9 mouse cellular contexts compared by ENCODE assay signal in genomic region chr2:116055686-116056620, GRCm38 (mm10). TPM values are rescaled to one million over a fixed set of nuclear protein-coding genes. Genes with fewer than 3 reads are reported as not detected.
DNase-seq lines count a peak whose midpoint lies in the region; ATAC-seq and TF ChIP-seq lines count a peak whose summit lies in the region.
"Had no signal": no experiment of that assay in that cellular context is flagged by ENCODE, and none has a peak within 500 bp of the region (broad histone marks: within the 10 kb centered on the region; RNA-seq: fewer than 3 reads in every experiment).

No protein-coding gene starts in this region.

- H3K27ac ChIP-seq in heart, embryonic 10.5 days, result no peak overlapping the region
- peak overlapping the region; percentile 41; the same call in 1 of the 2 replicates for H3K27ac ChIP-seq in cortical plate, adult 2 months (ENCODE audit: insufficient read depth, low read length)
- peak overlapping the region; percentile 2; the same call in 1 of the 2 replicates for H3K27ac ChIP-seq in heart, postnatal 0 days (ENCODE audit: low read depth)
- H3K27ac ChIP-seq in midbrain, embryonic 13.5 days, result peak overlapping the region; percentile 65

- TF ChIP-seq POLR2A in cortical plate, adult 2 months (IDR thresholded peaks at IDR 0.05; ENCODE audit: extremely low read depth, insufficient read depth, low read length), result no peak

- peaks cover 35% of the 10 kb centered on the region; the same call in 1 of the 2 replicates for H3K36me3 ChIP-seq in heart, embryonic 10.5 days
- peaks cover 16% of the 10 kb centered on the region for H3K36me3 ChIP-seq in heart, postnatal 0 days (replicated peaks; ENCODE audit: control insufficient read depth, insufficient read depth, low read length)
- no peaks in the 10 kb centered on the region for H3K36me3 ChIP-seq in midbrain, embryonic 13.5 days

- peak overlapping the region; percentile 47 for H3K4me2 ChIP-seq in heart, postnatal 0 days (ENCODE audit: low read depth, low read length)
- H3K4me2 ChIP-seq in midbrain, embryonic 13.5 days (replicated peaks), result peak overlapping the region; percentile 71

- ATAC-seq in heart, postnatal 0 days (ENCODE audit: insufficient read depth, low read depth), result no peak; the same call in 1 of the 2 replicates
- ATAC-seq in midbrain, embryonic 13.5 days, result peak; percentile 72

- H3K9ac ChIP-seq in heart, postnatal 0 days (replicated peaks; ENCODE audit: low read depth, low read length), result no peak overlapping the region
- peak overlapping the region; percentile 95 for H3K9ac ChIP-seq in midbrain, embryonic 13.5 days (replicated peaks)

- intact Hi-C loops in heart, postnatal 10 days (cut with DNase I), result no loop called here
- intact Hi-C loops in left cerebral cortex, postnatal 10 days (cut with DNase I), result no loop called here

- H3K4me3 ChIP-seq in heart, embryonic 10.5 days, result peak overlapping the region; percentile 4; the same call in 1 of the 2 replicates
- peak overlapping the region; percentile 2; the same call in 1 of the 2 replicates for H3K4me3 ChIP-seq in cortical plate, adult 2 months (ENCODE audit: insufficient read depth, low read length)
- peak overlapping the region; percentile 22; the same call in 1 of the 2 replicates for H3K4me3 ChIP-seq in heart, postnatal 0 days (ENCODE audit: low read depth, low read length)
- H3K4me3 ChIP-seq in midbrain, embryonic 13.5 days (replicated peaks), result peak overlapping the region; percentile 71

- no peaks in the 10 kb centered on the region for H3K27me3 ChIP-seq in heart, embryonic 10.5 days (ENCODE audit: insufficient read depth, poor library complexity, severe bottlenecking)
- H3K27me3 ChIP-seq in heart, postnatal 0 days (ENCODE audit: control insufficient read depth, insufficient read depth, low read length), result no peaks in the 10 kb centered on the region
- peaks cover 35% of the 10 kb centered on the region for H3K27me3 ChIP-seq in midbrain, embryonic 13.5 days

- TF ChIP-seq CTCF in cortical plate, adult 2 months (IDR thresholded peaks at IDR 0.05; ENCODE audit: extremely low read depth, insufficient read depth, low read length), result no peak
- TF ChIP-seq CTCF in heart, postnatal 0 days (IDR thresholded peaks at IDR 0.05; ENCODE audit: low read depth), result no peak

- TF ChIP-seq EP300 in heart, postnatal 0 days (IDR thresholded peaks at IDR 0.05; ENCODE audit: low read depth), result no peak

- 63% methylated on average over 13 of the region's 13 CpGs for WGBS in heart, embryonic 10.5 days
- WGBS in heart, postnatal 0 days, result 44% methylated on average over 13 of the region's 13 CpGs
- WGBS in midbrain, embryonic 13.5 days, result 40% methylated on average over 13 of the region's 13 CpGs

- H3K9me3 ChIP-seq in heart, embryonic 10.5 days, result no peaks in the 10 kb centered on the region
- no peaks in the 10 kb centered on the region for H3K9me3 ChIP-seq in heart, postnatal 0 days (replicated peaks; ENCODE audit: control insufficient read depth, low read length)
- no peaks in the 10 kb centered on the region for H3K9me3 ChIP-seq in midbrain, embryonic 13.5 days

- H3K4me1 ChIP-seq in heart, embryonic 10.5 days, result peaks cover 74% of the 10 kb centered on the region
- no peaks in the 10 kb centered on the region; the same call in 1 of the 2 replicates for H3K4me1 ChIP-seq in cortical plate, adult 2 months (ENCODE audit: control insufficient read depth, insufficient read depth, low read length)
- H3K4me1 ChIP-seq in heart, postnatal 0 days (ENCODE audit: control insufficient read depth, insufficient read depth), result peaks cover 49% of the 10 kb centered on the region
- H3K4me1 ChIP-seq in midbrain, embryonic 13.5 days (replicated peaks), result peaks cover 67% of the 10 kb centered on the region

- DNase-seq in heart, embryonic 10.5 days (ENCODE audit: low spot score), result no peak
- no peak for DNase-seq in heart, postnatal 10 days
- DNase-seq in heart, postnatal 0 days (ENCODE audit: low spot score), result no peak
- DNase-seq in frontal cortex, postnatal 25 days (ENCODE audit: low spot score in 2 of 2), result no peak
- DNase-seq in thymus, postnatal 4 days, result no peak
- no peak for DNase-seq in left cerebral cortex, postnatal 10 days (ENCODE audit: extremely low spot score in 1 of 2, low spot score in 2 of 2)
- DNase-seq: cerebellum, adult 11-12 months had no signal

RNA-seq across cellular contexts. Expression of gene Meis2, which starts 9.7 kb away (rescaled TPM):
- polyA plus RNA-seq in heart, embryonic 10.5 days (2016; fragmentation: Nextera tagmentation; extraction: Ambion mirVana), result 45.2 and 62.7 TPM in 2 replicates
- 10 to 100 TPM; 22.4 to 27.5 TPM for total RNA-seq in heart, postnatal 10 days (2021)
- polyA plus RNA-seq in cortical plate, adult 2 months (2012; rRNA removed), result 62.9 and 86.1 TPM in 2 replicates
- 30.5 and 42.2 TPM in 2 replicates for total RNA-seq in heart, postnatal 0 days (2014; rRNA removed; ENCODE audit: low replicate concordance)
- polyA plus RNA-seq in heart, postnatal 0 days (2015; fragmentation: Nextera tagmentation; extraction: Ambion mirVana), result 15.4 and 15.7 TPM in 2 replicates
- polyA plus RNA-seq in midbrain, embryonic 13.5 days (2015; fragmentation: Nextera tagmentation; extraction: Ambion mirVana), result 69.4 and 79.0 TPM in 2 replicates
- 100 to 1,000 TPM in 1 of 2 experiments, 10 to 100 TPM in 1; 98.2 to 110 TPM for total RNA-seq in left cerebral cortex, postnatal 10 days (2021)

Comparison
In these comparisons a context has a peak if more than half of its experiments do, and no peak if none do; other contexts are left out.
1. H3K4me3 ChIP-seq: peak in every context shown above with its lines; median percentile 71 in midbrain, embryonic 13.5 days; 22 in heart, postnatal 0 days; 4 in heart, embryonic 10.5 days; 2 in cortical plate, adult 2 months.